Mouse (Mus musculus) forebrain, embryonic 10.5 days (tissue): ENCODE data around the gene Plch2. TPM values are rescaled to one million over a fixed set of nuclear protein-coding genes. Genes with fewer than 3 reads are reported as not detected.

Source experiments
- DNase-seq: peaks from one replicate; pipeline ENCODE4 v3.0.0-alpha.2; 2017; ENCODE audit warnings: low spot score; ENCODE audit errors: extremely low spot score
- H3K27ac ChIP-seq: fragments of 300-500 bp; sonication (generic); 2 replicates; pipeline ENCODE4 v1.5.1; 2016; ENCODE audit warnings: mild to moderate bottlenecking
- H3K27me3 ChIP-seq: fragments of 300-500 bp; sonication (generic); 2 replicates; pipeline ENCODE4 v1.6.1; 2016; ENCODE audit warnings: mild to moderate bottlenecking; ENCODE audit not compliant: poor library complexity, severe bottlenecking
- H3K36me3 ChIP-seq: fragments of 300-500 bp; sonication (generic); replicated peaks from 2 replicates; pipeline ENCODE4 v1.6.1; 2016; ENCODE audit warnings: mild to moderate bottlenecking, moderate library complexity
- H3K4me1 ChIP-seq: fragments of 300-500 bp; sonication (generic); 2 replicates; pipeline ENCODE4 v1.6.1; 2016
- H3K4me3 ChIP-seq: fragments of 300-500 bp; sonication (generic); 2 replicates; pipeline ENCODE4 v1.5.1; 2016; ENCODE audit warnings: mild to moderate bottlenecking, moderate library complexity
- H3K9me3 ChIP-seq: fragments of 300-500 bp; sonication (generic); 2 replicates; pipeline ENCODE4 v1.6.1; 2016; ENCODE audit warnings: mild to moderate bottlenecking, moderate library complexity
- WGBS: fragments of 180-500 bp; shearing (Covaris S2); methylation state at CpG from one replicate; pipeline ENCODE4 v1.1.7; 2016; 5-methylcytosine and 5-hydroxymethylcytosine counted together
- polyA plus RNA-seq: library from polyadenylated mRNA; unstranded; fragments of >200 nt; fragmentation: Nextera tagmentation; extraction: Ambion mirVana; gene quantifications from 2 replicates; pipeline ENCODE4 v1.2.1, GENCODE M21; 2016

The Plch2 gene
- polyA plus RNA-seq, 1 experiment from 2014 or later: 0.64 TPM

- H3K4me1 ChIP-seq: peaks cover 26% of the 10 kb centered on the region
- H3K27me3 ChIP-seq: no peaks in the 10 kb centered on the region
- no peaks in the 10 kb centered on the region for H3K36me3 ChIP-seq
- 93% methylated on average over 2 of the region's 2 CpGs for WGBS
- DNase-seq: no peak
- H3K27ac ChIP-seq: no peak overlapping the region
- no peaks in the 10 kb centered on the region for H3K9me3 ChIP-seq
- H3K4me3 ChIP-seq: no peak overlapping the region
Observed at GRCm38 (mm10) chr4:154940156-154940555, 116.4 kb downstream of the Plch2 start.

- no peak overlapping the region for H3K4me3 ChIP-seq
- no peak for DNase-seq
- 77% methylated on average over 1 of the region's 1 CpGs for WGBS
- H3K36me3 ChIP-seq: no peaks in the 10 kb centered on the region
- no peaks in the 10 kb centered on the region for H3K9me3 ChIP-seq
- H3K27ac ChIP-seq: no peak overlapping the region
- H3K27me3 ChIP-seq: peaks cover 8% of the 10 kb centered on the region; the same call in 1 of the 2 replicates
- H3K4me1 ChIP-seq: peaks cover 24% of the 10 kb centered on the region
Observed at GRCm38 (mm10) chr4:154937746-154938145, 118.8 kb downstream of the Plch2 start.

GRCm38 (mm10) chr4:154936542-154937255 is 119.9 kb downstream of the Plch2 start:
- 60% methylated on average over 8 of the region's 8 CpGs for WGBS
- Histone ChIP-seq H3K27me3 (peaks cover 8% of the 10 kb centered on the region; the same call in 1 of the 2 replicates), H3K4me3 (no peak overlapping the region), H3K36me3 (no peaks in the 10 kb centered on the region), H3K27ac (peak overlapping the region; percentile 7; the same call in 1 of the 2 replicates), H3K4me1 (peaks cover 24% of the 10 kb centered on the region), H3K9me3 (no peaks in the 10 kb centered on the region)
- no peak for DNase-seq

- no peak for DNase-seq
- peaks cover 8% of the 10 kb centered on the region; the same call in 1 of the 2 replicates for H3K27me3 ChIP-seq
- 0 out of 2 replicates have a peak overlapping the region, but pooled peaks have one; percentile 7 for H3K27ac ChIP-seq
- no peak overlapping the region for H3K4me3 ChIP-seq
- 81% methylated on average over 7 of the region's 7 CpGs for WGBS
- H3K36me3 ChIP-seq: no peaks in the 10 kb centered on the region
- H3K4me1 ChIP-seq: peaks cover 24% of the 10 kb centered on the region
- no peaks in the 10 kb centered on the region for H3K9me3 ChIP-seq
Observed at GRCm38 (mm10) chr4:154935788-154936187, 120.8 kb downstream of the Plch2 start.

- no peak overlapping the region for H3K27ac ChIP-seq
- H3K36me3 ChIP-seq: no peaks in the 10 kb centered on the region
- H3K9me3 ChIP-seq: no peaks in the 10 kb centered on the region
- no peak for DNase-seq
- WGBS: 93% methylated on average over 2 of the region's 2 CpGs
- no peak overlapping the region for H3K4me3 ChIP-seq
- peaks cover 8% of the 10 kb centered on the region; the same call in 1 of the 2 replicates for H3K27me3 ChIP-seq
- H3K4me1 ChIP-seq: peaks cover 24% of the 10 kb centered on the region
Observed at GRCm38 (mm10) chr4:154934800-154935199, 121.8 kb downstream of the Plch2 start.

GRCm38 (mm10) chr4:154933306-154933907 is 123.2 kb downstream of the Plch2 start:
- Histone ChIP-seq H3K36me3 (no peaks in the 10 kb centered on the region), H3K9me3 (no peaks in the 10 kb centered on the region), H3K4me3 (no peak overlapping the region), H3K4me1 (peaks cover 31% of the 10 kb centered on the region), H3K27ac (no peak overlapping the region), H3K27me3 (peaks cover 8% of the 10 kb centered on the region; the same call in 1 of the 2 replicates)
- DNase-seq: no peak
- 65% methylated on average over 13 of the region's 13 CpGs for WGBS

Other genes starting within 250 kb of the Plch2 start
- gene Ttc34, start 219.3 kb downstream of the Plch2 start, polyA plus RNA-seq: 0.58 and 0.61 TPM in 2 replicates
- 0.09 and 0.14 TPM in 2 replicates for gene Mmel1, start 187.2 kb downstream of the Plch2 start, polyA plus RNA-seq
- 36.1 and 36.3 TPM in 2 replicates for gene Fam213b, start 157.6 kb downstream of the Plch2 start, polyA plus RNA-seq
- gene Tnfrsf14, start 128.2 kb downstream of the Plch2 start, polyA plus RNA-seq: 0.68 and 0.93 TPM in 2 replicates
- gene Hes5, start 95.9 kb downstream of the Plch2 start, polyA plus RNA-seq: 272 and 295 TPM in 2 replicates
- 46.8 and 51.8 TPM in 2 replicates for gene Pank4, start 92.7 kb downstream of the Plch2 start, polyA plus RNA-seq
- 22.2 TPM in 2 replicates for gene Pex10, start 10.2 kb upstream of the Plch2 start, polyA plus RNA-seq
- gene Rer1, start 29.6 kb upstream of the Plch2 start, polyA plus RNA-seq: 133 and 137 TPM in 2 replicates
- gene Morn1, start 29.8 kb upstream of the Plch2 start, polyA plus RNA-seq: 4.5 and 6.8 TPM in 2 replicates
- gene Ski, start 165.8 kb upstream of the Plch2 start, polyA plus RNA-seq: 8.6 and 9.7 TPM in 2 replicates
- gene Faap20, start 193.0 kb upstream of the Plch2 start, polyA plus RNA-seq: 108 and 110 TPM in 2 replicates